Mouse (Mus musculus) stomach, postnatal 0 days (tissue): Measurements from ENCODE around the gene Tnfsf10. TPM values are rescaled to one million over a fixed set of nuclear protein-coding genes. Genes with fewer than 3 reads are reported as not detected.

Experiments
- ATAC-seq: fragments of 200-750 bp; cut with Nextera tagmentation; 2 replicates; pipeline ENCODE4 v1.8.0; 2017; ENCODE audit not compliant: low FRiP score, low TSS enrichment
- DNase-seq: peaks from one replicate; pipeline ENCODE4 v3.0.0-alpha.2; 2016; ENCODE audit warnings: low spot score
- H3K27ac ChIP-seq: fragments of 300-500 bp; sonication (generic); replicated peaks from 2 replicates; pipeline ENCODE4 v1.5.1; 2014; ENCODE audit warnings: mild to moderate bottlenecking, control low read depth
- H3K27me3 ChIP-seq: fragments of 300-500 bp; sonication (generic); 2 replicates; pipeline ENCODE4 v1.6.1; 2014; ENCODE audit warnings: low read length; ENCODE audit not compliant: control insufficient read depth, insufficient read depth
- H3K36me3 ChIP-seq: fragments of 300-500 bp; sonication (generic); 2 replicates; pipeline ENCODE4 v1.6.1; 2014; ENCODE audit warnings: low read length, mixed read lengths; ENCODE audit not compliant: control insufficient read depth, insufficient read depth
- H3K4me1 ChIP-seq: fragments of 300-500 bp; sonication (generic); replicated peaks from 2 replicates; pipeline ENCODE4 v1.6.1; 2014; ENCODE audit warnings: antibody characterized with exemption; ENCODE audit not compliant: control insufficient read depth, insufficient read depth
- H3K4me2 ChIP-seq: fragments of 300-500 bp; sonication (generic); replicated peaks from 2 replicates; pipeline ENCODE4 v1.6.1; 2014; ENCODE audit warnings: low read depth, mild to moderate bottlenecking, control low read depth, moderate library complexity
- H3K4me3 ChIP-seq: fragments of 300-500 bp; sonication (generic); 2 replicates; pipeline ENCODE4 v1.5.1; 2014; ENCODE audit warnings: low read depth, low read length, control low read depth
- H3K9ac ChIP-seq: fragments of 300-500 bp; sonication (generic); 2 replicates; pipeline ENCODE4 v1.6.1; 2014; ENCODE audit warnings: mild to moderate bottlenecking, low read length, control low read depth, mixed read lengths
- H3K9me3 ChIP-seq: fragments of 300-500 bp; sonication (generic); 2 replicates; pipeline ENCODE4 v1.6.1; 2016; ENCODE audit warnings: low read length; ENCODE audit not compliant: control insufficient read depth
- CTCF ChIP-seq: IDR thresholded peaks from 2 replicates; pipeline ENCODE4 v1.5.1; 2016; ENCODE audit warnings: antibody characterized with exemption, low read depth, mild to moderate bottlenecking, moderate library complexity
- EP300 ChIP-seq: optimal IDR thresholded peaks from 2 replicates; pipeline ENCODE3; 2016; ENCODE audit warnings: antibody characterized with exemption
- WGBS: fragments of 180-500 bp; shearing (Covaris S2); extraction: QIAGEN DNeasy Blood & Tissue Kit; methylation state at CpG from one replicate; pipeline ENCODE4 v1.1.7; 2014; 5-methylcytosine and 5-hydroxymethylcytosine counted together
- polyA plus RNA-seq: library from polyadenylated mRNA; unstranded; fragments of >200 nt; fragmentation: Nextera tagmentation; extraction: Ambion mirVana; gene quantifications from 2 replicates; pipeline ENCODE4 v1.2.1, GENCODE M21; 2015

The Tnfsf10 gene
- polyA plus RNA-seq, 1 experiment from 2014 or later: 0.30 TPM

GRCm38 (mm10) chr3:27389923-27390322 lies 73.1 kb downstream of the Tnfsf10 start:
- no peak overlapping the region for H3K4me2 ChIP-seq
- H3K4me1 ChIP-seq: no peaks in the 10 kb centered on the region
- no peak for TF ChIP-seq EP300
- no peak for TF ChIP-seq CTCF
- no peaks in the 10 kb centered on the region for H3K9me3 ChIP-seq
- no peaks in the 10 kb centered on the region for H3K36me3 ChIP-seq
- ATAC-seq: no peak
- no peak overlapping the region for H3K4me3 ChIP-seq
- H3K27ac ChIP-seq: no peak overlapping the region
- no peaks in the 10 kb centered on the region for H3K27me3 ChIP-seq
- no peak overlapping the region for H3K9ac ChIP-seq
- DNase-seq: no peak
- 83% methylated on average over 1 of the region's 1 CpGs for WGBS

Other genes with a start within 250 kb of the Tnfsf10 start
- 7.8 and 8.6 TPM in 2 replicates for gene Ect2, start 163.2 kb upstream of the Tnfsf10 start, polyA plus RNA-seq
- gene Nceh1, start 134.1 kb upstream of the Tnfsf10 start, polyA plus RNA-seq: 23.3 and 28.4 TPM in 2 replicates
- not detected in 2 replicates for gene Ghsr, start 54.3 kb downstream of the Tnfsf10 start, polyA plus RNA-seq